Mouse (Mus musculus) gastrocnemius, adult 2 months (tissue): ENCODE measurements at regions not wholly inside any gene's neighbourhood (a gene's known extent, or its start where the extent isn't known, plus 50 kb on each side); places are given as distances from the start of the nearest gene placed in this dataset.
"Not testable (repeated sequence)": the region's sequence is repeated elsewhere in the genome, so short reads cannot be mapped to it uniquely, and the experiment has no call there.

Experiments used
- DNase-seq: peaks from one replicate; pipeline ENCODE4 v3.0.0; 2022
- H3K27ac ChIP-seq: fragments of 200-600 bp; 2 replicates; pipeline ENCODE4 v1.8.1; 2022; ENCODE audit warnings: mild to moderate bottlenecking
- H3K4me3 ChIP-seq: fragments of 200-600 bp; 2 replicates; pipeline ENCODE4 v1.8.1; 2022; ENCODE audit warnings: mild to moderate bottlenecking, moderate library complexity
- CTCF ChIP-seq: fragments of 200-600 bp; IDR thresholded peaks from 2 replicates; pipeline ENCODE4 v1.8.1; 2022; ENCODE audit warnings: antibody characterized with exemption, mild to moderate bottlenecking, moderate library complexity
- intact Hi-C: fragments of 180-260 bp; cut with DNase I; formaldehyde crosslinking; loops from one replicate; pipeline ENCODE4 v1.15.1; 2025

- TF ChIP-seq CTCF: no peak
- H3K4me3 ChIP-seq: no peak overlapping the region
- intact Hi-C loops: no loop called here
- no peak overlapping the region for H3K27ac ChIP-seq
- no peak for DNase-seq
Measured at GRCm38 (mm10) chr16:54970356-54970755, 327.4 kb downstream of the Zpld1 start.

GRCm38 (mm10) chr16:54943808-54944315 lies 353.9 kb downstream of the Zpld1 start:
- no peak for TF ChIP-seq CTCF
- H3K27ac ChIP-seq: no peak overlapping the region
- H3K4me3 ChIP-seq: no peak overlapping the region
- intact Hi-C loops: no loop called here
- no peak for DNase-seq

- Histone ChIP-seq H3K27ac (no peak overlapping the region), H3K4me3 (no peak overlapping the region)
- no peak for DNase-seq
- TF ChIP-seq CTCF: no peak
- intact Hi-C loops: no loop called here
Measured at GRCm38 (mm10) chr16:54928259-54928658, 369.5 kb downstream of the Zpld1 start.

- TF ChIP-seq CTCF: no peak
- no peak for DNase-seq
- intact Hi-C loops: no loop called here
- Histone ChIP-seq H3K4me3 (no peak overlapping the region), H3K27ac (no peak overlapping the region)
Measured at GRCm38 (mm10) chr16:54902911-54903310, 394.9 kb downstream of the Zpld1 start.

GRCm38 (mm10) chr16:54901461-54901860 lies 396.3 kb downstream of the Zpld1 start:
- Histone ChIP-seq H3K4me3 (no peak overlapping the region), H3K27ac (no peak overlapping the region)
- TF ChIP-seq CTCF: no peak
- DNase-seq: no peak
- intact Hi-C loops: no loop called here

GRCm38 (mm10) chr16:54894661-54895060 lies 403.1 kb downstream of the Zpld1 start:
- DNase-seq: no peak
- H3K27ac ChIP-seq: no peak overlapping the region
- no peak overlapping the region for H3K4me3 ChIP-seq
- intact Hi-C loops: no loop called here
- no peak for TF ChIP-seq CTCF

GRCm38 (mm10) chr16:54857369-54857768 lies 440.4 kb downstream of the Zpld1 start:
- H3K27ac ChIP-seq: no peak overlapping the region
- intact Hi-C loops: no loop called here
- DNase-seq: no peak
- no peak for TF ChIP-seq CTCF
- H3K4me3 ChIP-seq: no peak overlapping the region

- DNase-seq, intact Hi-C loops, H3K4me3 ChIP-seq, H3K27ac ChIP-seq: not testable (repeated sequence)
Measured at GRCm38 (mm10) chr16:54842996-54843395, 454.8 kb downstream of the Zpld1 start.
